In genomic region chr8:121072406-121073130, GRCm38 (mm10) we compare ENCODE assay signal across 17 mouse cellular contexts. TPM values are rescaled to one million over a fixed set of nuclear protein-coding genes. Genes with fewer than 3 reads are reported as not detected.
A peak's percentile ranks its signal among the peaks of the same experiment; 100 is the strongest.
DNase-seq lines count a peak whose midpoint lies in the region; ATAC-seq lines count a peak whose summit lies in the region.
"Had no signal": no experiment of that assay in that cellular context is flagged by ENCODE, and none has a peak within 500 bp of the region (broad histone marks: within the 10 kb centered on the region; RNA-seq: fewer than 3 reads in every experiment).

No protein-coding gene starts in this region.

- no peak overlapping the region for H3K9ac ChIP-seq in heart, embryonic 15.5 days
- no peak overlapping the region for H3K9ac ChIP-seq in midbrain, embryonic 11.5 days (ENCODE audit: low read length)
- no peak overlapping the region for H3K9ac ChIP-seq in limb, embryonic 11.5 days (ENCODE audit: low read length)
- H3K9ac ChIP-seq: forebrain, embryonic 15.5 days; midbrain, embryonic 13.5 days had no signal

- peaks cover 11% of the 10 kb centered on the region for H3K4me1 ChIP-seq in heart, embryonic 15.5 days (replicated peaks)
- 0 out of 2 replicates have a peak, but pooled peaks cover 4% of the 10 kb centered on the region for H3K4me1 ChIP-seq in midbrain, embryonic 11.5 days (ENCODE audit: control insufficient read depth, insufficient read depth, low read length)
- H3K4me1 ChIP-seq in midbrain, embryonic 10.5 days, result peaks cover 29% of the 10 kb centered on the region
- H3K4me1 ChIP-seq in limb, embryonic 11.5 days (ENCODE audit: control insufficient read depth, insufficient read depth, low read length), result peaks cover 20% of the 10 kb centered on the region

- no peak for DNase-seq in heart, adult 9 months (ENCODE audit: low spot score in 2 of 2)
- peak; percentile 90 for DNase-seq in midbrain, embryonic 11.5 days (ENCODE audit: low spot score, missing footprints)
- DNase-seq in midbrain, embryonic 10.5 days (ENCODE audit: low spot score), result no peak
- peak; percentile 42 for DNase-seq in limb, embryonic 11.5 days (ENCODE audit: low spot score)
- no peak for DNase-seq in adrenal gland, postnatal 4 days (ENCODE audit: low spot score in 2 of 2)
- DNase-seq in adrenal gland, adult 18-20 months (ENCODE audit: low spot score in 2 of 2), result no peak
- DNase-seq: adrenal gland, postnatal 36 days; cerebellum, postnatal 14 days; gastrocnemius, postnatal 25 days; kidney, postnatal 14 days; layer of hippocampus, adult 9-11 months had no signal

- no peaks in the 10 kb centered on the region for H3K9me3 ChIP-seq in heart, embryonic 15.5 days (replicated peaks)
- no peaks in the 10 kb centered on the region for H3K9me3 ChIP-seq in midbrain, embryonic 11.5 days (ENCODE audit: control insufficient read depth, low read length)
- no peaks in the 10 kb centered on the region for H3K9me3 ChIP-seq in midbrain, embryonic 10.5 days (replicated peaks)
- H3K9me3 ChIP-seq in limb, embryonic 11.5 days (ENCODE audit: control insufficient read depth, low read length), result no peaks in the 10 kb centered on the region
- H3K9me3 ChIP-seq: forebrain, embryonic 15.5 days; midbrain, embryonic 13.5 days had no signal

- no peak overlapping the region for H3K27ac ChIP-seq in heart, embryonic 15.5 days
- H3K27ac ChIP-seq in midbrain, embryonic 11.5 days (ENCODE audit: low read depth, low read length), result no peak overlapping the region
- no peak overlapping the region for H3K27ac ChIP-seq in midbrain, embryonic 10.5 days (replicated peaks)
- H3K27ac ChIP-seq in limb, embryonic 11.5 days (replicated peaks; ENCODE audit: low read depth, low read length), result no peak overlapping the region
- H3K27ac ChIP-seq: forebrain, embryonic 15.5 days; midbrain, embryonic 13.5 days had no signal

- peak overlapping the region; percentile 33 for H3K4me3 ChIP-seq in heart, embryonic 15.5 days
- no peak overlapping the region for H3K4me3 ChIP-seq in midbrain, embryonic 11.5 days (ENCODE audit: low read depth, low read length)
- H3K4me3 ChIP-seq in midbrain, embryonic 10.5 days, result no peak overlapping the region
- no peak overlapping the region; the same call in 1 of the 2 replicates for H3K4me3 ChIP-seq in limb, embryonic 11.5 days (ENCODE audit: low read depth, low read length)
- H3K4me3 ChIP-seq: forebrain, embryonic 15.5 days had no signal

- H3K27me3 ChIP-seq in heart, embryonic 15.5 days, result peaks cover 97% of the 10 kb centered on the region
- H3K27me3 ChIP-seq in midbrain, embryonic 11.5 days (ENCODE audit: control insufficient read depth, insufficient read depth, low read length), result peaks cover 81% of the 10 kb centered on the region
- H3K27me3 ChIP-seq in midbrain, embryonic 10.5 days (ENCODE audit: low read depth, poor library complexity, severe bottlenecking), result peaks cover 100% of the 10 kb centered on the region
- H3K27me3 ChIP-seq in limb, embryonic 11.5 days (ENCODE audit: control insufficient read depth, insufficient read depth, low read length), result peaks cover 80% of the 10 kb centered on the region

- no peak overlapping the region; the same call in 1 of the 2 replicates for H3K4me2 ChIP-seq in heart, embryonic 15.5 days
- H3K4me2 ChIP-seq in midbrain, embryonic 11.5 days, result no peak overlapping the region
- no peak overlapping the region for H3K4me2 ChIP-seq in limb, embryonic 11.5 days (ENCODE audit: low read depth, severe bottlenecking)
- H3K4me2 ChIP-seq: forebrain, embryonic 15.5 days had no signal

- no peak for ATAC-seq in heart, embryonic 15.5 days (replicated peaks; ENCODE audit: insufficient number of reproducible peaks, insufficient read depth, low FRiP score, low read depth)
- ATAC-seq in midbrain, embryonic 11.5 days (ENCODE audit: low FRiP score), result no peak
- ATAC-seq in limb, embryonic 11.5 days (ENCODE audit: insufficient number of reproducible peaks, low FRiP score, low TSS enrichment, low read depth), result no peak
- ATAC-seq: forebrain, embryonic 15.5 days; inflammation-experienced regulatory T-cells, adult 6 months; midbrain, embryonic 13.5 days had no signal

- WGBS in heart, embryonic 15.5 days, result 21% methylated on average over 11 of the region's 11 CpGs
- WGBS in midbrain, embryonic 11.5 days, result 10% methylated on average over 11 of the region's 11 CpGs
- 8% methylated on average over 11 of the region's 11 CpGs for WGBS in midbrain, embryonic 10.5 days
- WGBS in limb, embryonic 11.5 days, result 16% methylated on average over 11 of the region's 11 CpGs

- no peaks in the 10 kb centered on the region for H3K36me3 ChIP-seq in heart, embryonic 15.5 days
- H3K36me3 ChIP-seq in midbrain, embryonic 11.5 days (ENCODE audit: control insufficient read depth, insufficient read depth, low read length), result no peaks in the 10 kb centered on the region
- H3K36me3 ChIP-seq in midbrain, embryonic 10.5 days, result no peaks in the 10 kb centered on the region
- H3K36me3 ChIP-seq in limb, embryonic 11.5 days (ENCODE audit: control insufficient read depth, insufficient read depth, low read length), result no peaks in the 10 kb centered on the region
- H3K36me3 ChIP-seq: forebrain, embryonic 15.5 days; G1E; midbrain, embryonic 13.5 days had no signal

RNA-seq across cellular contexts. Expression of gene Foxf1, which starts 11.6 kb away (rescaled TPM):
- polyA plus RNA-seq in heart, embryonic 15.5 days (2015; fragmentation: Nextera tagmentation; extraction: Ambion mirVana), result 3.3 and 9.6 TPM in 2 replicates
- polyA plus RNA-seq in midbrain, embryonic 11.5 days (2014; fragmentation: Nextera tagmentation; extraction: Ambion mirVana), result 0.17 and 0.20 TPM in 2 replicates
- 0.17 and 1.1 TPM in 2 replicates for polyA plus RNA-seq in midbrain, embryonic 10.5 days (2016; fragmentation: Nextera tagmentation; extraction: Ambion mirVana)
- 0.27 and 0.65 TPM in 2 replicates for polyA plus RNA-seq in limb, embryonic 11.5 days (2014; fragmentation: Nextera tagmentation; extraction: Ambion mirVana)
- total RNA-seq in adrenal gland, postnatal 4 days (2021), result 1 to 10 TPM; 1.1 TPM
- under 1 TPM; 0.36 to 0.38 TPM for total RNA-seq in adrenal gland, adult 18-20 months (2021)
- total RNA-seq: gastrocnemius, postnatal 25 days had no signal
- polyA plus RNA-seq: G1E had no signal

RNA-seq across cellular contexts. Expression of gene Mthfsd, which starts 35.6 kb away (rescaled TPM):
- polyA plus RNA-seq in heart, embryonic 15.5 days (2015; fragmentation: Nextera tagmentation; extraction: Ambion mirVana), result 29.7 and 38.2 TPM in 2 replicates
- polyA plus RNA-seq in midbrain, embryonic 11.5 days (2014; fragmentation: Nextera tagmentation; extraction: Ambion mirVana), result 47.4 and 50.4 TPM in 2 replicates
- polyA plus RNA-seq in midbrain, embryonic 10.5 days (2016; fragmentation: Nextera tagmentation; extraction: Ambion mirVana), result 66.3 and 66.8 TPM in 2 replicates
- 61.9 and 64.6 TPM in 2 replicates for polyA plus RNA-seq in limb, embryonic 11.5 days (2014; fragmentation: Nextera tagmentation; extraction: Ambion mirVana)
- 10 to 100 TPM; 39.2 to 42.7 TPM for total RNA-seq in adrenal gland, postnatal 4 days (2021)
- 10 to 100 TPM; 28.4 to 30.6 TPM for total RNA-seq in adrenal gland, adult 18-20 months (2021)

RNA-seq across cellular contexts. Expression of gene Foxc2, which starts 43.4 kb away (rescaled TPM):
- 6.4 and 8.5 TPM in 2 replicates for polyA plus RNA-seq in heart, embryonic 15.5 days (2015; fragmentation: Nextera tagmentation; extraction: Ambion mirVana)
- 7.0 and 7.1 TPM in 2 replicates for polyA plus RNA-seq in midbrain, embryonic 11.5 days (2014; fragmentation: Nextera tagmentation; extraction: Ambion mirVana)
- 5.1 and 6.1 TPM in 2 replicates for polyA plus RNA-seq in midbrain, embryonic 10.5 days (2016; fragmentation: Nextera tagmentation; extraction: Ambion mirVana)
- polyA plus RNA-seq in limb, embryonic 11.5 days (2014; fragmentation: Nextera tagmentation; extraction: Ambion mirVana), result 3.2 and 4.2 TPM in 2 replicates
- total RNA-seq in adrenal gland, postnatal 4 days (2021), result 10 to 100 TPM in 1 of 2 experiments, 1 to 10 TPM in 1; 9.8 to 15.2 TPM
- 1 to 10 TPM; 2.8 to 4.1 TPM for total RNA-seq in adrenal gland, adult 18-20 months (2021)
- total RNA-seq: G1E had no signal
- polyA plus RNA-seq: inflammation-experienced regulatory T-cells, adult 6 months had no signal

RNA-seq across cellular contexts. Expression of gene Foxl1, which starts 55.2 kb away (rescaled TPM):
- 0.34 and 0.94 TPM in 2 replicates for polyA plus RNA-seq in heart, embryonic 15.5 days (2015; fragmentation: Nextera tagmentation; extraction: Ambion mirVana)
- polyA plus RNA-seq in midbrain, embryonic 11.5 days (2014; fragmentation: Nextera tagmentation; extraction: Ambion mirVana), result 0.46 and 0.79 TPM in 2 replicates
- 1.1 TPM in 2 replicates for polyA plus RNA-seq in midbrain, embryonic 10.5 days (2016; fragmentation: Nextera tagmentation; extraction: Ambion mirVana)
- 0.07 TPM in 1 of 2 replicates, not detected in the other for polyA plus RNA-seq in limb, embryonic 11.5 days (2014; fragmentation: Nextera tagmentation; extraction: Ambion mirVana)
- 1 to 10 TPM; 1.2 to 1.8 TPM for total RNA-seq in adrenal gland, postnatal 4 days (2021)
- total RNA-seq in adrenal gland, adult 18-20 months (2021), result under 1 TPM; 0.26 to 0.27 TPM
- total RNA-seq: G1E; gastrocnemius, postnatal 25 days had no signal
- polyA plus RNA-seq: G1E; inflammation-experienced regulatory T-cells, adult 6 months; testis, adult 2 months had no signal

Comparison
In these comparisons a context has a peak if more than half of its experiments do, and no peak if none do; other contexts are left out.
1. DNase-seq: peak in midbrain, embryonic 11.5 days (single experiment) and limb, embryonic 11.5 days (single experiment); none in heart, adult 9 months (0 of 2), midbrain, embryonic 10.5 days (single experiment), adrenal gland, postnatal 4 days (0 of 2) and adrenal gland, adult 18-20 months (0 of 2).